Mouse (Mus musculus): ENCODE results near the gene Cplx3.

DNA sequence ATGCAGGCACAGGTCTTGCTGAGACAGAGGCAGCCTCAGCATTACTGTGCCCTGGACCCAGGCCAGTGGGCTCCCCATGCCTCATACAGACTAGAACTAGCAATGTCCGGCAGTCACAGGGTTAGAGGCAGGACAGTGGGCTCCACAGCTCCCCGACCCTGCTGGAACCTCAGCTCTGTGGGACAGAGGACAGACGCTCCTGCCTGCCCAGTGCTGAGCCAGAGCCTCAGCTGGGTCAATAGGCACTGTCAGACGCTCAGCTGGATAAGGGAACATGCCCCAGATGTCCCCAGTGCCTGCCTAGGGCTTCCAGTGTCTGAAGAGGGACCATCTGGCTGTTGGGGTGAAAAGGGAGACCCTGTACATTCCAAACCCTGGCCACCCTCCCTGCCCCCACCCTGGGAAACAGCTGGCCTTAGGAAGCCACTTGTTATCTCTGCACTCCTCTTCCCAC lies 8.1 kb downstream of the Cplx3 start:
- TF ChIP-seq CTCF (IDR thresholded peaks at IDR 0.05; ENCODE audit: low read depth) (no peak), EP300 (IDR thresholded peaks at IDR 0.05; ENCODE audit: low read depth) (no peak)
